Mouse (Mus musculus) CD4-positive, CD25-positive, alpha-beta regulatory T cell, adult 4 months (primary cell): ENCODE data around the gene Tnmd. TPM values are rescaled to one million over a fixed set of nuclear protein-coding genes. Genes with fewer than 3 reads are reported as not detected.
A peak's percentile ranks its signal among the peaks of the same experiment; 100 is the strongest.

ENCODE experiments used
- ATAC-seq: one replicate; pipeline ENCODE4 v1.8.0; 2017
- polyA plus RNA-seq, 2 experiments: library from polyadenylated mRNA; unstranded; fragments of 100-300 nt; shearing (Covaris generic); gene quantifications; one replicate each; pipeline ENCODE4 v1.2.1; 2017

Gene Tnmd
- polyA plus RNA-seq, result not detected

DNA sequence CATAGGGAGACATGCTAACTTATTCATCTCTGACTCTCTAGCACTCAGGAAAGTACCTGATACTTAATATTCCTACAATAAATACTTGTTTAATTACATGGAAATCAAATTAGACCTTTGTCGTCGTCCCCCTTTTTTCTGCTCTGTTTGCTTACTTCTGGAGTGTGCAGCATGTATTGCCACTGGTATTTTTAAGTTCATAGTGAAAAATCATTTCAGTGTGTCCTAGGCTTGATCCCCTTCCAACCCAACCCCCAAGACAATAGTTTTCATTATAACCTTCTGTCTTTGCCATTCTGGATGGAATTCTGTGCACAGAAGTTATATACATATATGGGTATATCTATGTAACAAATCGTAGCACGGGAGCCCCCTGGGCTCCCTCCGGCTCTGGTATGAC lies at the start of gene Tnmd:
Gene Tnmd (plus strand): TSS at position 301 of the 400 bp plus-strand sequence.
- no peak for ATAC-seq

- ATAC-seq, result no peak
Measured at GRCm38 (mm10) chrX:133853637-133854036, 2.9 kb downstream of the Tnmd start.

DNA sequence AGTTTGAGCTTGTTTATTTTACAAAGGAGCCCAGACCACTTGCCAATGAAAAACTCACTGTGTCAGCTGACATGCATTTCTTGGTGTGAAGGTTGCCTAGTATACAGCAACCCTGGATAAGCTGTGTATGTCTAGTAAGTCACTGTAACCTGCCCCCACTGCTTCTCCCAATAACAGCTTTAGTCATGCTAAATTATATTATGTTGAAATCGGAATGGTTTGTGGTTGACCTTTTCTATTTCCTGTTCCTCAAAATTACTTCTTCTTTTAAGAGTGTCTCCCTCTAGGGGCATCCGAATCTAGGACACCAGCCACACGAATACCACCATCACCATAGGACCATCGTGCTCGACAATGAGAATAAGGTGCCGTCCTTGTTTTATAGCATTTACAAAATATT lies 19.0 kb downstream of the Tnmd start:
- ATAC-seq, result no peak

DNA sequence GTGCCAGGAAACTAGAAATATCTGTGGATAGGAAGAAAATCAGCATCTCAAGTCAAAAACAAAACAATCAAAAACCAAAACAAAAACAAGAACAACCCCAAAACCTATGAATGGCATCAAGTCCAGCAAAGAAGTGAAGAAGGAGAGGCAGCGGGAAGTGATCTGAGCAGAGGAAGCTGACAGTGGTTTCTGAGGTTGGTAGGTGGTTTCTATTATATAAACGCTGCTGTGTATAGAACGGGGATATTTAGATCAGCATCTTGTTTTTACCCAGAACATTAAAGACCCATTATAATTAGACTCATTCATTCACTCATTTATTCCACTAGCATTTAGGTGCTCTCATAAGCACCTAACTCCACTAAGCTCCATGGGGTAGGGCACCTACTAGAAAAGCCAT lies 36.5 kb downstream of the Tnmd start:
- ATAC-seq, result peak; percentile 49

- no peak for ATAC-seq
Measured at GRCm38 (mm10) chrX:133888111-133888510, 37.3 kb downstream of the Tnmd start.

DNA sequence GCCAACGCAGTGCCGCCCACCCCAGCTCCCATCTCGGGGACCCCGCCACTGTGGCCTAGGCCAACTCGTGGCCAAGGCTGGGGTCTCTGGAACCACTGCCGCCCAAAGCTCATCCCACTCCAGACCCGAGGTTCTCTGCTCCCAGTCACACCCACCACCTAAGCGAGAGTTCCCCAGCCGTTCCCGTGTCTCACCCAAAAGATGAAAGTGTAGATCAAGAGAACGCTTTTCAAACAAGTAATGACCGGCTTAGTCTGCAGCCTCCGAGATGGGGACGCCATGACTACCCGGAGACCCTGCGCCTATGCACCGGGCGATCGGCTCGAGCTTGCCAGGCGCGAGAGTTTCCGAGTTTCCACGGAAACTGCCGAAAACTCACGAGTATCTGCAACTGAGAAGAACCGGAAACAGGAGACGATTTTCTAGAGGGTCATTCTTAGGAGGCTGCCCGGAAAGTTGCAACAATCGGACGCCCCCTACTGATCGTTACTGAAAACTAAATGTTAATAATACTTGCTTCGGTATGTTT lies 47.3 kb downstream of the Tnmd start, which contains the start of gene Tspan6:
Gene Tspan6 (minus strand): TSS at position 416 of the 529 bp plus-strand sequence.
- peak; percentile 94 for ATAC-seq

DNA sequence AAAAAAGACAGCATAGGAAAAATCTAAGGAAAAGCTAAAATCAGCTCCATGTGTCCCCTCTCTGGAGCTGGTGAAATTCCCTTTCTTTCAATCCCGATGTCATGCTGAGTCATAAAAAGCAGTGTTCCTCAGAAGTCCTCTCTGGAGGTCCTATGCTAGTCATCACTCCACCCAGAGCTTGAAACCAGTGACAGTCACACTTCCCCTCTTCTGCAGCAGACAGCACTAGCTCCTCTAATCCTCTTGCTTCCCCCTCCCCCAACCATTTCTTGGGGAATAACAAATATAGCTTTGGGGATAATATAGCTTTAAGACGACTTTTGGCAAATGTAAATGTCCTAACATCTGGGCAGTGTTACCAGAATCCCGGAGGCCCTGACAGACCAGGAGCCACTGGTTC lies 57.5 kb downstream of the Tnmd start, which contains the start of gene Srpx2:
Gene Srpx2 (plus strand): TSS at position 166 of the 400 bp plus-strand sequence.
- no peak for ATAC-seq

DNA sequence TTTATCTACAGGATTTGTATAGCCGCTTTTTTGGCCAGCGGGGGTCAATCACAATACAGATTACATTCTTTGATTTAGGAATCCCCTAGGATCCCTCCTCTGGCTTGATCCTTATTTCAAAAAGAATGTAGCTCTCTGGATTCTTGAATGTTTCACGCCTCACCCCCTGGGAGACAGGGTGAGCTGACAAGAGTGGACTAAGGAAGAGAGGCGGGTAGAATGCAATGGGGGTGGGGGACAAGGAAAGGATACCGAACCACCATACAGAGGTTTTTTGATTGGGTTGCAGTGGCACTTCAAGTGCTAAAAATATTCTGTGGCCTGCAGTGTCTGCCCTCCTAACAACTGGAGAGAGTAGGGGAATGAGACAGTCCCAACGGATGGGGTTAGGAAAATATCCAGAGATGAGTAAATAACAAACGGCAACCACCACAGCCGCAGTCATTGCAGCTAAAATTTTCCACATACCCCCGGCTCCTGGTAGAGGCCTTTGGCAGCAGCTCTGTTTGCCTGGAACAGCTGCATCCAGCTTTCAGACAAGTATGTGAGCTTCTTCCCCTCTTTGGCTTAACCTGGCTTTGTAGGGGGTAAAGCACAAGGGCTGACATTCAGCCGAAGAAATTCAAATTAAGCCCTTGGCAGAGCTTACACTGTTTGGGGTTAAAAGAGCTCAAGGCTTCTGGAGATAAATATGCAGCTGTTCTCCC lies 60.8 kb downstream of the Tnmd start:
- ATAC-seq, result no peak

DNA sequence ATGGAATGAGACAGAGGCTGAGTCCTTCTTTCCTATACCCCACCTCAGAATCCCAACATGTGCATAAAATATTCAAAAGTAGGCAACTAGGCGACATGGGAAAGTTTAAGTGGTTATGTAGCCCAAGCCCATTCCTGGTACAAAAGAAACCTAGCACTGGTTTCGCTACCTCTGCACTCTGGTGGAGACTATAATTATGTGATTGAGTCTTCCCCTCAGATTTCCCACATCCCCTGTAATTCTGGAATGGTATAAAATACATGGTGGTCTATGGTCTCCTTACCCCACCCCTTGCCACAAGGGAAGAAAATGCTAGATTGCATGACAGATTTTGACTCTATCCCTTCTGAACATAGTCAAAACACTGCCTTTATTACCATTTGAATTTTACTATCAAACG lies 62.2 kb downstream of the Tnmd start:
- no peak for ATAC-seq

GRCm38 (mm10) chrX:133914219-133914618 lies 63.4 kb downstream of the Tnmd start:
- ATAC-seq, result no peak

Other genes with a start within 250 kb of the Tnmd start
- gene Pcdh19, start 162.0 kb upstream of the Tnmd start, polyA plus RNA-seq, result not detected
- gene Tspan6, start 47.4 kb downstream of the Tnmd start, polyA plus RNA-seq, result 1 to 10 TPM; 5.8 to 6.0 TPM
- gene Srpx2, start 57.4 kb downstream of the Tnmd start, polyA plus RNA-seq, result not detected
- gene Sytl4, start 130.8 kb downstream of the Tnmd start, polyA plus RNA-seq, result 1 to 10 TPM; 2.1 to 3.0 TPM
- gene Cstf2, start 208.2 kb downstream of the Tnmd start, polyA plus RNA-seq, result 10 to 100 TPM; 29.5 to 32.8 TPM